Mouse (Mus musculus): ENCODE measurements around the gene Lca5. TPM values are rescaled to one million over a fixed set of nuclear protein-coding genes. Genes with fewer than 3 reads are reported as not detected.

Gene Lca5
- polyA plus RNA-seq, 1 experiment from 2014 or later, result 0.45 TPM

GRCm38 (mm10) chr9:83399414-83399813, 41.5 kb downstream of the Lca5 start:
- Histone ChIP-seq H3K36me3 (replicated peaks; ENCODE audit: insufficient read depth, low read length) (no peaks in the 10 kb centered on the region), H3K9ac (replicated peaks) (no peak overlapping the region), H3K27ac (ENCODE audit: low read depth) (no peak overlapping the region), H3K4me1 (ENCODE audit: insufficient read depth) (no peaks in the 10 kb centered on the region), H3K4me3 (ENCODE audit: low read depth, low read length) (no peak overlapping the region), H3K27me3 (ENCODE audit: insufficient read depth, low read length) (no peaks in the 10 kb centered on the region), H3K4me2 (ENCODE audit: low read depth, low read length) (no peak overlapping the region), H3K9me3 (ENCODE audit: low read length) (no peaks in the 10 kb centered on the region)
- DNase-seq (no peak), ATAC-seq (no peak)
- TF ChIP-seq EP300 (IDR thresholded peaks at IDR 0.05; ENCODE audit: low read depth) (no peak), CTCF (IDR thresholded peaks at IDR 0.05; ENCODE audit: low read depth) (no peak)
- 76% methylated on average over 7 of the region's 7 CpGs for WGBS (ENCODE audit: insufficient replicate concordance)

- Histone ChIP-seq H3K4me1 (ENCODE audit: insufficient read depth) (no peaks in the 10 kb centered on the region), H3K9me3 (ENCODE audit: low read length) (no peaks in the 10 kb centered on the region), H3K36me3 (replicated peaks; ENCODE audit: insufficient read depth, low read length) (no peaks in the 10 kb centered on the region), H3K9ac (replicated peaks) (no peak overlapping the region), H3K4me2 (ENCODE audit: low read depth, low read length) (no peak overlapping the region), H3K27me3 (ENCODE audit: insufficient read depth, low read length) (no peaks in the 10 kb centered on the region), H3K27ac (ENCODE audit: low read depth) (no peak overlapping the region), H3K4me3 (ENCODE audit: low read depth, low read length) (no peak overlapping the region)
- WGBS (ENCODE audit: insufficient replicate concordance), result 23% methylated on average over 6 of the region's 6 CpGs
- TF ChIP-seq CTCF (IDR thresholded peaks at IDR 0.05; ENCODE audit: low read depth), result no peak
- no peak for TF ChIP-seq EP300 (IDR thresholded peaks at IDR 0.05; ENCODE audit: low read depth)
- ATAC-seq, result no peak
- no peak for DNase-seq
Observed at GRCm38 (mm10) chr9:83398260-83398659, 42.7 kb downstream of the Lca5 start.

DNA sequence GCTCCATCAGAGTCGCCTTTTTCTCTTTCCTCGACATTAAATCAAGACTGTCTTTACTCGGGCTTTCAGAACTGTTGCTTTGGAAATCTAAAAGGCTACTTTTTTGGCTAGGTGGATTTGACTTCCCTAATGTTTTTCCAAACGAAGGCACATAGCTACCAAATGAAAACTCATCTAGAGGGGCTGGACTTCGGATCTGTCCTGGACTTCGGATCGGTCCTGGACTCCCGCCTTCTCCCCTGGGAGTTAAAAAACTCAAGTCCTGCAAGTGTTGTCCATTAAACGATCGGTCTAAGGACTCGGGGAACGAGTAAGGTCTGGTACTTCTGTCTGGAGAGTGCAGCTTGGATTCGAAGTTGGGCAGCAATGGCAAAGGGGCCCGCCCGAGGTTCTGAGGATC, 45.5 kb downstream of the Lca5 start:
- 81% methylated on average over 15 of the region's 15 CpGs for WGBS (ENCODE audit: insufficient replicate concordance)
- TF ChIP-seq EP300 (IDR thresholded peaks at IDR 0.05; ENCODE audit: low read depth), result no peak
- no peak for TF ChIP-seq CTCF (IDR thresholded peaks at IDR 0.05; ENCODE audit: low read depth)

GRCm38 (mm10) chr9:83391996-83392395, 48.9 kb downstream of the Lca5 start:
- Histone ChIP-seq H3K4me2 (ENCODE audit: low read depth, low read length) (no peak overlapping the region), H3K9me3 (ENCODE audit: low read length) (no peaks in the 10 kb centered on the region), H3K27ac (ENCODE audit: low read depth) (no peak overlapping the region), H3K36me3 (replicated peaks; ENCODE audit: insufficient read depth, low read length) (no peaks in the 10 kb centered on the region), H3K9ac (replicated peaks) (no peak overlapping the region), H3K4me1 (ENCODE audit: insufficient read depth) (no peaks in the 10 kb centered on the region), H3K27me3 (ENCODE audit: insufficient read depth, low read length) (no peaks in the 10 kb centered on the region), H3K4me3 (ENCODE audit: low read depth, low read length) (no peak overlapping the region)
- TF ChIP-seq EP300 (IDR thresholded peaks at IDR 0.05; ENCODE audit: low read depth), result no peak
- no peak for TF ChIP-seq CTCF (IDR thresholded peaks at IDR 0.05; ENCODE audit: low read depth)
- no peak for DNase-seq
- WGBS (ENCODE audit: insufficient replicate concordance), result 63% methylated on average over 11 of the region's 11 CpGs
- ATAC-seq, result no peak

More for the DNA sequence above, 45.5 kb downstream of the Lca5 start:
- H3K36me3 ChIP-seq (replicated peaks; ENCODE audit: insufficient read depth, low read length), result no peaks in the 10 kb centered on the region
- ATAC-seq (no peak), DNase-seq (no peak)
- no peaks in the 10 kb centered on the region for H3K9me3 ChIP-seq (ENCODE audit: low read length)
- H3K4me3 ChIP-seq (ENCODE audit: low read depth, low read length), result no peak overlapping the region
- H3K27me3 ChIP-seq (ENCODE audit: insufficient read depth, low read length), result no peaks in the 10 kb centered on the region
- H3K4me2 ChIP-seq (ENCODE audit: low read depth, low read length), result no peak overlapping the region
- H3K27ac ChIP-seq (ENCODE audit: low read depth), result no peak overlapping the region
- H3K9ac ChIP-seq (replicated peaks), result no peak overlapping the region
- no peaks in the 10 kb centered on the region for H3K4me1 ChIP-seq (ENCODE audit: insufficient read depth)

- H3K27ac ChIP-seq (ENCODE audit: low read depth), result no peak overlapping the region
- TF ChIP-seq CTCF (IDR thresholded peaks at IDR 0.05; ENCODE audit: low read depth), result no peak
- TF ChIP-seq EP300 (IDR thresholded peaks at IDR 0.05; ENCODE audit: low read depth), result no peak
- H3K27me3 ChIP-seq (ENCODE audit: insufficient read depth, low read length), result no peaks in the 10 kb centered on the region
- H3K9me3 ChIP-seq (ENCODE audit: low read length), result no peaks in the 10 kb centered on the region
- DNase-seq (no peak), ATAC-seq (no peak)
- no peaks in the 10 kb centered on the region for H3K4me1 ChIP-seq (ENCODE audit: insufficient read depth)
- H3K4me3 ChIP-seq (ENCODE audit: low read depth, low read length), result no peak overlapping the region
- H3K9ac ChIP-seq (replicated peaks), result no peak overlapping the region
- no peak overlapping the region for H3K4me2 ChIP-seq (ENCODE audit: low read depth, low read length)
- 76% methylated on average over 9 of the region's 9 CpGs for WGBS (ENCODE audit: insufficient replicate concordance)
- no peaks in the 10 kb centered on the region for H3K36me3 ChIP-seq (replicated peaks; ENCODE audit: insufficient read depth, low read length)
Observed at GRCm38 (mm10) chr9:83389570-83389969, 51.4 kb downstream of the Lca5 start.

DNA sequence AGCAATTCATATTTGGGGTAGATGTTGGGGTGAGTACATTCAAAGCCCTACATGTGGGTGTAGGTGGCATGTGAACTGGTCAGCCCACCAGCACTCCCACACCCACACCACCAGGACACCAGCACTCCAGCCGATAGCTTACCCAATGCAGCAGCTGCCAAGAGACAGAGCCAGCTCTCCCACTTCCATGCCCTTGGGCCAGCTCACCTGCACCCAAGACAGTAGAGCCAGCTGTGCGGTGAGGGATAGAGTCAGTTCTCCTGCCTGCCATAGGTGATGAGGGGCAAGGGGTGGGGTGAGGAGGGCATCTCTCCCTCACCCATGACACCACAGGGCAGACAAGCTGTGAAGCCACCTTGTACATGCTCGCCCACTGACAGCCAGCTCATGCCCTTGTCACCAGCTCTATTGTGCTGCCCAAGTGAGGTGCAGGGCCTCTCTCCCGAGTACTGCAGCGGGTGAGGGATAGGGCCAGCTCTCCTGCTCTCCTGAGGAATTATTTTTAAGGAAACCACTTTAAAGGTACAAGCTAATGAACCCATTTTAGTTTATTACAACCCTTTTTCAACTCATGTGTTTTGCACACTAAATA, 54.6 kb downstream of the Lca5 start:
- no peaks in the 10 kb centered on the region for H3K27me3 ChIP-seq (ENCODE audit: insufficient read depth, low read length)

More for the DNA sequence above, 54.6 kb downstream of the Lca5 start:
- ATAC-seq, result no peak
- H3K9ac ChIP-seq (replicated peaks), result no peak overlapping the region
- no peak overlapping the region for H3K4me2 ChIP-seq (ENCODE audit: low read depth, low read length)
- DNase-seq, result no peak
- no peaks in the 10 kb centered on the region for H3K36me3 ChIP-seq (replicated peaks; ENCODE audit: insufficient read depth, low read length)
- no peak overlapping the region for H3K4me3 ChIP-seq (ENCODE audit: low read depth, low read length)
- H3K4me1 ChIP-seq (ENCODE audit: insufficient read depth), result no peaks in the 10 kb centered on the region
- no peaks in the 10 kb centered on the region for H3K9me3 ChIP-seq (ENCODE audit: low read length)
- TF ChIP-seq EP300 (IDR thresholded peaks at IDR 0.05; ENCODE audit: low read depth), result no peak
- TF ChIP-seq CTCF (IDR thresholded peaks at IDR 0.05; ENCODE audit: low read depth), result no peak
- no peak overlapping the region for H3K27ac ChIP-seq (ENCODE audit: low read depth)
- 70% methylated on average over 5 of the region's 5 CpGs for WGBS (ENCODE audit: insufficient replicate concordance)
